Mouse (Mus musculus): ENCODE measurements around the gene Cyp4a30b. TPM values are rescaled to one million over a fixed set of nuclear protein-coding genes. Genes with fewer than 3 reads are reported as not detected.
"Not testable (repeated sequence)": the region's sequence is repeated elsewhere in the genome, so short reads cannot be mapped to it uniquely, and the experiment has no call there.

The Cyp4a30b gene
- not detected in 2 replicates for polyA plus RNA-seq (2015; fragmentation: Nextera tagmentation; extraction: Ambion mirVana)

- H3K4me2 ChIP-seq (replicated peaks; ENCODE audit: low read depth, low read length), result no peak within 1 kb of the TSS
- DNase-seq (ENCODE audit: low spot score) (no peak), ATAC-seq (no peak)
- no peaks in the 10 kb centered on the region for H3K4me1 ChIP-seq (ENCODE audit: insufficient read depth, low read depth, low read length)
- TF ChIP-seq EP300 (IDR thresholded peaks at IDR 0.05), result no peak
- TF ChIP-seq CTCF (IDR thresholded peaks at IDR 0.05), result no peak
- H3K36me3 ChIP-seq (ENCODE audit: insufficient read depth, low read length), result no peaks in the 10 kb centered on the region
- H3K27ac ChIP-seq (ENCODE audit: low read length), result no peak within 1 kb of the TSS
- 59% methylated on average over 3 of the region's 3 CpGs for WGBS
- H3K4me3 ChIP-seq (ENCODE audit: low read depth, low read length), result no peak within 1 kb of the TSS
- H3K9ac ChIP-seq (replicated peaks; ENCODE audit: low read depth), result no peak within 1 kb of the TSS
- H3K27me3 ChIP-seq (replicated peaks; ENCODE audit: insufficient read depth, low read length), result no peaks in the 10 kb centered on the region
- no peaks in the 10 kb centered on the region for H3K9me3 ChIP-seq (ENCODE audit: low read length)
These were observed at the start of gene Cyp4a30b for GRCm38 (mm10) chr4:115452304-115452703. TSS of gene Cyp4a30b (plus strand) at chr4:115452604.

- ATAC-seq; H3K4me2 ChIP-seq (replicated peaks; ENCODE audit: low read depth, low read length); H3K9me3 ChIP-seq (ENCODE audit: low read length); H3K4me3 ChIP-seq (ENCODE audit: low read depth, low read length); H3K27ac ChIP-seq (ENCODE audit: low read length); H3K4me1 ChIP-seq (ENCODE audit: insufficient read depth, low read depth, low read length); DNase-seq (ENCODE audit: low spot score); H3K9ac ChIP-seq (replicated peaks; ENCODE audit: low read depth); H3K36me3 ChIP-seq (ENCODE audit: insufficient read depth, low read length); H3K27me3 ChIP-seq (replicated peaks; ENCODE audit: insufficient read depth, low read length): not testable (repeated sequence)
These were observed 41.1 kb upstream of the Cyp4a30b start, which contains the start of gene Cyp4a12b for GRCm38 (mm10) chr4:115411324-115411723. TSS of gene Cyp4a12b (plus strand) at chr4:115411624.

GRCm38 (mm10) chr4:115450577-115451137, 1.7 kb upstream of the Cyp4a30b start:
- WGBS, result 58% methylated on average over 3 of the region's 3 CpGs
- H3K27ac ChIP-seq (ENCODE audit: low read length), result no peak overlapping the region
- no peak for DNase-seq (ENCODE audit: low spot score)

GRCm38 (mm10) chr4:115473585-115473984, 21.2 kb downstream of the Cyp4a30b start:
- DNase-seq (ENCODE audit: low spot score); H3K4me3 ChIP-seq (ENCODE audit: low read depth, low read length); H3K36me3 ChIP-seq (ENCODE audit: insufficient read depth, low read length); H3K27ac ChIP-seq (ENCODE audit: low read length); H3K4me1 ChIP-seq (ENCODE audit: insufficient read depth, low read depth, low read length); ATAC-seq; H3K9me3 ChIP-seq (ENCODE audit: low read length); H3K9ac ChIP-seq (replicated peaks; ENCODE audit: low read depth); H3K27me3 ChIP-seq (replicated peaks; ENCODE audit: insufficient read depth, low read length); H3K4me2 ChIP-seq (replicated peaks; ENCODE audit: low read depth, low read length): not testable (repeated sequence)
- 73% methylated on average over 3 of the region's 3 CpGs for WGBS

More at GRCm38 (mm10) chr4:115450577-115451137, 1.7 kb upstream of the Cyp4a30b start:
- Histone ChIP-seq H3K4me3 (ENCODE audit: low read depth, low read length) (no peak overlapping the region), H3K9me3 (ENCODE audit: low read length) (no peaks in the 10 kb centered on the region), H3K9ac (replicated peaks; ENCODE audit: low read depth) (no peak overlapping the region), H3K36me3 (ENCODE audit: insufficient read depth, low read length) (no peaks in the 10 kb centered on the region), H3K4me1 (ENCODE audit: insufficient read depth, low read depth, low read length) (no peaks in the 10 kb centered on the region), H3K27me3 (replicated peaks; ENCODE audit: insufficient read depth, low read length) (no peaks in the 10 kb centered on the region), H3K4me2 (replicated peaks; ENCODE audit: low read depth, low read length) (no peak overlapping the region)
- TF ChIP-seq EP300 (IDR thresholded peaks at IDR 0.05) (no peak), CTCF (IDR thresholded peaks at IDR 0.05) (no peak)
- ATAC-seq, result no peak

GRCm38 (mm10) chr4:115476051-115476450, 23.6 kb downstream of the Cyp4a30b start:
- H3K4me3 ChIP-seq (ENCODE audit: low read depth, low read length); ATAC-seq: not testable (repeated sequence)
- peak; percentile 27 for DNase-seq (ENCODE audit: low spot score)

GRCm38 (mm10) chr4:115481006-115481652, 28.7 kb downstream of the Cyp4a30b start:
- no peaks in the 10 kb centered on the region for H3K9me3 ChIP-seq (ENCODE audit: low read length)
- H3K9ac ChIP-seq (replicated peaks; ENCODE audit: low read depth), result no peak overlapping the region
- TF ChIP-seq CTCF (IDR thresholded peaks at IDR 0.05) (no peak), EP300 (IDR thresholded peaks at IDR 0.05) (no peak)
- no peak overlapping the region for H3K27ac ChIP-seq (ENCODE audit: low read length)
- WGBS, result 60% methylated on average over 6 of the region's 6 CpGs
- no peaks in the 10 kb centered on the region for H3K4me1 ChIP-seq (ENCODE audit: insufficient read depth, low read depth, low read length)
- no peaks in the 10 kb centered on the region for H3K27me3 ChIP-seq (replicated peaks; ENCODE audit: insufficient read depth, low read length)
- H3K36me3 ChIP-seq (ENCODE audit: insufficient read depth, low read length), result no peaks in the 10 kb centered on the region
- no peak overlapping the region for H3K4me3 ChIP-seq (ENCODE audit: low read depth, low read length)
- H3K4me2 ChIP-seq (replicated peaks; ENCODE audit: low read depth, low read length), result no peak overlapping the region
- ATAC-seq (no peak), DNase-seq (ENCODE audit: low spot score) (no peak)

More at GRCm38 (mm10) chr4:115476051-115476450, 23.6 kb downstream of the Cyp4a30b start:
- peak; percentile 58 for TF ChIP-seq CTCF (IDR thresholded peaks at IDR 0.05)
- not testable (repeated sequence) for H3K4me2 ChIP-seq (replicated peaks; ENCODE audit: low read depth, low read length); H3K4me1 ChIP-seq (ENCODE audit: insufficient read depth, low read depth, low read length); H3K36me3 ChIP-seq (ENCODE audit: insufficient read depth, low read length); H3K27me3 ChIP-seq (replicated peaks; ENCODE audit: insufficient read depth, low read length); H3K9ac ChIP-seq (replicated peaks; ENCODE audit: low read depth); H3K9me3 ChIP-seq (ENCODE audit: low read length); H3K27ac ChIP-seq (ENCODE audit: low read length)
